Mouse (Mus musculus) neural tube, embryonic 13.5 days (tissue): ENCODE data around the gene Hpca. TPM values are rescaled to one million over a fixed set of nuclear protein-coding genes. Genes with fewer than 3 reads are reported as not detected.

Source experiments
- ATAC-seq: fragments of 200-750 bp; cut with Nextera tagmentation; 2 replicates; pipeline ENCODE4 v1.8.0; 2017; ENCODE audit warnings: low read depth, mild to moderate bottlenecking, moderate TSS enrichment, moderate library complexity
- H3K27ac ChIP-seq: fragments of 300-500 bp; sonication (generic); replicated peaks from 2 replicates; pipeline ENCODE4 v1.5.1; 2015; ENCODE audit warnings: moderate library complexity, mild to moderate bottlenecking, inconsistent platforms
- H3K27me3 ChIP-seq: fragments of 300-500 bp; sonication (generic); 2 replicates; pipeline ENCODE4 v1.6.1; 2015; ENCODE audit warnings: mild to moderate bottlenecking, inconsistent platforms
- H3K36me3 ChIP-seq: fragments of 300-500 bp; sonication (generic); 2 replicates; pipeline ENCODE4 v1.6.1; 2015; ENCODE audit warnings: mild to moderate bottlenecking, inconsistent platforms
- H3K4me1 ChIP-seq: fragments of 300-500 bp; sonication (generic); replicated peaks from 2 replicates; pipeline ENCODE4 v1.6.1; 2015; ENCODE audit warnings: inconsistent platforms
- H3K4me2 ChIP-seq: fragments of 300-500 bp; sonication (generic); 2 replicates; pipeline ENCODE4 v1.6.1; 2015; ENCODE audit warnings: inconsistent platforms, mild to moderate bottlenecking, moderate library complexity
- H3K4me3 ChIP-seq: fragments of 300-500 bp; sonication (generic); 2 replicates; pipeline ENCODE4 v1.5.1; 2015; ENCODE audit warnings: mild to moderate bottlenecking, inconsistent platforms
- H3K9ac ChIP-seq: fragments of 300-500 bp; sonication (generic); 2 replicates; pipeline ENCODE4 v1.6.1; 2015; ENCODE audit warnings: moderate library complexity, mild to moderate bottlenecking, inconsistent platforms
- H3K9me3 ChIP-seq: fragments of 300-500 bp; sonication (generic); 2 replicates; pipeline ENCODE4 v1.6.1; 2016; ENCODE audit warnings: inconsistent platforms
- WGBS: fragments of 180-500 bp; shearing (Covaris S2); methylation state at CpG from one replicate; pipeline ENCODE4 v1.1.7; 2015; 5-methylcytosine and 5-hydroxymethylcytosine counted together
- polyA plus RNA-seq: library from polyadenylated mRNA; unstranded; fragments of >200 nt; fragmentation: Nextera tagmentation; extraction: Ambion mirVana; gene quantifications from 2 replicates; pipeline ENCODE4 v1.2.1, GENCODE M21; 2015

The Hpca gene
- polyA plus RNA-seq, 1 experiment from 2014 or later, result 50.3 TPM

DNA sequence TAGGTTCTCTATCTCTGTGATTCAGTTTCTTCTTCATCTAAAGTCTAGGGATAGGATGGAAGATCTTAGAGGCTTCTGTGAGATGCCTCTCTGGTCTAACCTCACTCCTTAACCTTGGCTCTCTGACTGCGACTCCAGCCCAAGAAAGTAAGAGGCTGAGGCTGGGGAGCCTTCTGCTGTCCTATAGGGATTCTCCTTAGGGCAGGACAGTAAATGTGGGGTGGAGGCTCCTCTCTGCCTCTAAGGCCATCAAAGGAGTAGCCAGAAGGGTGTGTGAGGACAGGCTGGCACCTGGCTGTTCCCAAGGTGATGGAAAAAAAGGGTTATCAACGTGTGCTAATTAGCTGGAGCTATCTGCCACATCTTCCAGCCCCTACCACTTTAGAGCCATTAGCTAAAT, 13.8 kb upstream of the Hpca start:
- Histone ChIP-seq H3K27ac (peak overlapping the region; percentile 59; the same call in 1 of the 2 replicates), H3K9me3 (no peaks in the 10 kb centered on the region), H3K27me3 (peaks cover 5% of the 10 kb centered on the region; the same call in 1 of the 2 replicates), H3K9ac (0 out of 2 replicates have a peak overlapping the region, but pooled peaks have one; percentile 36), H3K4me1 (peaks cover 47% of the 10 kb centered on the region), H3K36me3 (peaks cover 14% of the 10 kb centered on the region; the same call in 1 of the 2 replicates), H3K4me2 (peak overlapping the region; percentile 83), H3K4me3 (0 out of 2 replicates have a peak overlapping the region, but pooled peaks have one; percentile 61)
- ATAC-seq, result no peak
- 43% methylated on average over 2 of the region's 2 CpGs for WGBS

DNA sequence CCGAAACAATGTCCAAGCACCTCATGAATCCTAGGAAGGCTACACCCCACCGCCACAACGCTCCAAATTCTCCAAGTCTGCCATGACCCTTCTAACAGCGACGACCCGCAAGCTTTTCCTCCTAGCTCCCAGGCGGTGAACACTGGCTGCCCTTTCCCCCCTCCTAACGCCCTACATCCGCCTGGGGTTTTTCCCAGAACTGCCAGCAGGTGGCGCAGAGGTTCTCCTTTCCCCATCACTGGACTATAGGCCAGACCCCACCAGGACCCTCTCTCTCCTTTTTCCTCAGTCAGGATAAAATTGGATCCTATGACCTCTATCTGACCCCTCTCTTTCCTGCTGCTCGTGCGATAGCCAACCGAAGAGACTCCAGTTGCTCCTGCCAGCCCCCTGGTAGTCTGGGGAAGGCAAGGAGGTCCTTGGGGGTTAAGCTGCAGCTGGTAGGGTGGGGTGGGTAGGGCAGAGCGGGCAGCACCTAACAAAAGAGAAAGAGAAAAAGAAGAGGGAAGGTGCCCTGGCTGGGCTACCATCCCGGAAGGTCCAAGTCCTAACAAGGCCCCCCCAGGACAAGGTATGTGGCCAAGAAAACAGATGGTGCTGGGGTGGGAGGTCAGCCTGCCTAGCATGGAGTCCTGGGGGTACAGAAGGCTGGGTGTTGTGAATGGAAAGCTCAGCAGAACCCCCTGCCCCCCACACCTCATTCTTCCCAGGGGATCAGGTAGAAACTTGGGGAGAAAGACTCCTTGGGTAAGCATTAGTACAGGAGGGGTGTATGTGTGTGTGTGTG, 13.2 kb upstream of the Hpca start:
- peaks cover 8% of the 10 kb centered on the region; the same call in 1 of the 2 replicates for H3K36me3 ChIP-seq
- ATAC-seq, result peak; percentile 36; the same call in 1 of the 2 replicates
- no peaks in the 10 kb centered on the region for H3K9me3 ChIP-seq
- peaks cover 48% of the 10 kb centered on the region for H3K4me1 ChIP-seq
- peaks cover 5% of the 10 kb centered on the region; the same call in 1 of the 2 replicates for H3K27me3 ChIP-seq
- peak overlapping the region; percentile 14; the same call in 1 of the 2 replicates for H3K27ac ChIP-seq
- 7% methylated on average over 15 of the region's 15 CpGs for whole genome bisulfite sequencing
- 0 out of 2 replicates have a peak overlapping the region, but pooled peaks have one; percentile 36 for H3K9ac ChIP-seq
- peak overlapping the region; percentile 83 for H3K4me2 ChIP-seq
- peak overlapping the region; percentile 5; the same call in 1 of the 2 replicates for H3K4me3 ChIP-seq

DNA sequence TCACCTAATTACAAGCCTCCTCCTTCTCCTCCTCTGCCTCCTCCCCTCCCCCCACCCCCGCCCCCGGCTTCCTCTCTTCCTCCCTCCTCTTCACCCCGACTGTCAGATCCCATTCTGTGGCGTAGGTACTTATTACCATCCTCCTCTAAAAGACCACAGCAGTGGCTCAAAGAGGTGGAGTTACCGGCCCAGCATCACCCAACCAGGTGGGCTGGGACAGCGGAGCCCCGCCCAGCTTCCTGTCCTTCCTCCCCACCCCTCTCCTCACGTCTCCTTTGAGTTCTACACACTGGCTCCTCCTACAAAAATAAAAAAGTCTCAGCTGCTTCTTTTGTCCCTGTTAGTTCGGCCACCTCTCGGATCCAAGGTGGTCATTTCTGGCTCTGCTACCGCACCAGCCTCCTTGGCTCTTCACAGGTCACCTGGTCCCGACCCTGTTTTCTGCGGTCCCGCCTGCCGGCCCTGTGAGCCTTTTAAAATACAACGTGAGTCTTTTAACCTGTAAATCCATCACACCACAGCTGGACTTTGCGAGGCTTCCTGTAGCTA, 9.0 kb upstream of the Hpca start:
- peaks cover 2% of the 10 kb centered on the region; the same call in 1 of the 2 replicates for H3K27me3 ChIP-seq
- peak; percentile 37; the same call in 1 of the 2 replicates for ATAC-seq
- H3K27ac ChIP-seq, result peak overlapping the region; percentile 24; the same call in 1 of the 2 replicates
- WGBS, result 4% methylated on average over 17 of the region's 17 CpGs
- peak overlapping the region; percentile 44 for H3K4me2 ChIP-seq
- peaks cover 52% of the 10 kb centered on the region for H3K4me1 ChIP-seq
- no peaks in the 10 kb centered on the region for H3K36me3 ChIP-seq
- peak overlapping the region; percentile 41; the same call in 1 of the 2 replicates for H3K9ac ChIP-seq
- no peaks in the 10 kb centered on the region for H3K9me3 ChIP-seq
- peak overlapping the region; percentile 14 for H3K4me3 ChIP-seq

DNA sequence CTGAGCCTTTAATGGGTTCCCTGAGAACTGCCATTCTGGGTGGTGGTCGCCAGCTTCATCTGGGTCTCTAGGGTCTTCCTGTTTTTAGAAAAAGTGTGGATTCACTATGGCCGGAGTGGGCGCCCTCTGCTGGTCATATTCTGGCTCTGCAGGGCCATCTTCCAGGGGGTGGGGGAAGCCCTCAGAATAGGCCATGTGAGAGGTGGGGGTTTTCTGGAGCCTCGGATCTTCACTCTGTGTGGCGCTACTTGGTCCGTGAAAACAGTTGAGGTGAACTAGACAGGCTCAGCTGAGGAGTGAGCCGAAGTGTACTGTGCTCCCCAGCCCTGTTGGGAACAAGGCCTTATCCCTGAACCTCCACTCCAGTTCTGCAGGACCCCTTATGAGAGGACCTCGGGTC, 8.3 kb upstream of the Hpca start:
- H3K27ac ChIP-seq, result peak overlapping the region; percentile 24; the same call in 1 of the 2 replicates

DNA sequence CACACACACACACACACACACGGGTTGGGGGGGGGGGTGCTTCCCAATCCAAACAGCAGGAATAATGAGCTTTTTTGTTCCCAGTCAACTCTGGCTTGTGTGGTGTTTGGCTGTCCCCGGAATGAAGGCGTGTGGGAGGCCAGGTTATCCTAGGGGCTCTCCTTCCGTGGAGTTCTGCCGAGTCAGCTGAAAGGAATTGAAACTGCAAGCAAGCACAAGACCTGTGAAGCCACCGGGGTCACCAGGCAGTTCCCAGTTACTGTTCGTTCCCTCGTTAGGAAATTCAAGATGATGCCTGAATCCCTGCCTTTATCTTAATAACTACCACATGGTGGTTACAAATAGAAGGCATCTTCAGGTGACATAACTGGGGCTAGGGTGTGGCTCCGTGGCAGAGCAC, 7.6 kb upstream of the Hpca start:
- WGBS, result 58% methylated on average over 9 of the region's 9 CpGs
- Histone ChIP-seq H3K27me3 (peaks cover 2% of the 10 kb centered on the region; the same call in 1 of the 2 replicates), H3K4me1 (peaks cover 53% of the 10 kb centered on the region), H3K36me3 (no peaks in the 10 kb centered on the region), H3K4me3 (no peak overlapping the region), H3K9ac (0 out of 2 replicates have a peak overlapping the region, but pooled peaks have one; percentile 45), H3K27ac (no peak overlapping the region), H3K4me2 (no peak overlapping the region), H3K9me3 (no peaks in the 10 kb centered on the region)
- ATAC-seq, result no peak

More for the DNA sequence above, 8.3 kb upstream of the Hpca start:
- Histone ChIP-seq H3K4me3 (peak overlapping the region; percentile 14), H3K4me2 (peak overlapping the region; percentile 44), H3K9ac (no peak overlapping the region), H3K9me3 (no peaks in the 10 kb centered on the region), H3K36me3 (no peaks in the 10 kb centered on the region), H3K27me3 (peaks cover 2% of the 10 kb centered on the region; the same call in 1 of the 2 replicates), H3K4me1 (peaks cover 53% of the 10 kb centered on the region)
- WGBS, result 5% methylated on average over 8 of the region's 8 CpGs
- peak; percentile 21; the same call in 1 of the 2 replicates for ATAC-seq

DNA sequence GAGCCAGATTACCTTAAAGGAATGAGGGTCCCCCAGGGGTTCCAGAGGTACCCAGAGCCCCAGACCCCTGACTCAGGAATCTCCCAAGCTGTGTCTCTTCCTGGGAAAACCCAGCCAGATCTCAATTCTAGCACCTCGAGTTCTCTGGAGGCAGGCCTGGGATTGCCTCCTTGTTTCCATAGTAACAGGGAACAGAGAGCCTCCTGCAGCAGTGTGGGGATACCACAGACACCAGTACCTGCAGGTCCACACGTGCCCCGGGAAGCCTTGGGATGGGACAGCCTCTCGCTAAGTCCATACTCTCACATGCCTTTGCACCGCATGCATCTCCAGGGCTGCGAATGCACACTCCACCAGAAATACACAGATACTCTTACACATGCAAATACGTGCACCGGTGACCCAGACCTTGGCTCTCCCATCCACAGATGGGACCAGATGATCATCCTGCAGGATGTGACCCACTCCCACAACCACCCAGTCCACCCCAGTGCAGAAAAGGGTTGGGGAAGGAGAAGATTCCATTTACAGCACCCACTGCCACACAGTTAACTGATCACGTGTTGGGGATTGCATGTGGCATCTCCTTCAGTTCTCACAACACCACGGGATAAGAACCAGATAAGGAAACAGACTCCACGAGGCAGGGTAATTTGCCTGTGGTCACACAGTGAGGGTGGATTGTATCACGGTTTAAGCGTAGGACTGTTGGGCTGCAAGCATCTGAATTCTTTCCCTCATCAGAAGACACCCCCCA, 6.9 kb upstream of the Hpca start:
- ATAC-seq, result no peak
- Histone ChIP-seq H3K27me3 (peaks cover 3% of the 10 kb centered on the region; the same call in 1 of the 2 replicates), H3K4me2 (no peak overlapping the region), H3K9me3 (no peaks in the 10 kb centered on the region), H3K4me3 (no peak overlapping the region), H3K4me1 (peaks cover 55% of the 10 kb centered on the region), H3K9ac (0 out of 2 replicates have a peak overlapping the region, but pooled peaks have one; percentile 45), H3K27ac (no peak overlapping the region), H3K36me3 (no peaks in the 10 kb centered on the region)
- WGBS, result 65% methylated on average over 13 of the region's 13 CpGs

DNA sequence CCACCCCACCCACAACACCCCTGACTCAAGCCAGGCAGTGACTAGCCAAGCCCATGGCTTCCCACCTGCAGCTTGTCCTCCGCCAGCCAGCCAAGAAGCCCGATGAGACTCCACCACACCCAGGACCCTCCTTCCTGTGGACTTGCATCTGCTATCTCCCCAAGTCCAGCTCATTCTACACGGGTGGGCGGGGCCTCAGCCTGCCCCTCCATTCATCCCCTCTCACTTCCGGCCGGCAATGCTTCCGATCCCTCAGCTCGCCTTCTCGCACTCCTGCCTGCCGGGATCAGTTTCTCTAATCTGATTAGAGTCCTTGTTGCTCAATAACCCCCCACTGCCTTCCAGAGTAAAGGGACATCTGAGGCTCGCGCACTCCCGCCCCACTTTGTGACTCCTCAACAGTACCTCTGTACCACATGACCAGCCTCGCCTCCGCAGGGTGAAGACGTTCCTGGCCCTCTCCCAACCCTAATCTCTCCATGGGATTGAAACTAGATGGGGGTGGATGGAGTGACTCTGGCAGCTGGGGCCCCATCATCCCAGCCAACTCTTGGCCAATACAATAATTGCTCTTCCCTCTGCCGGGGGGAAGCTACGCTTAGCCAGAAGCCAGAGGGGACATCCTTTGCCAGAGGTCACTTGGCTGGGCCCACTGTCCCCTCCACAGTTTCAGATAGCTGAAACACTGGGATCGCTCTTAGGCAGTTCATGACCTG, 4.1 kb upstream of the Hpca start:
- H3K27ac ChIP-seq, result peak overlapping the region; percentile 59
- no peak for ATAC-seq
- peak overlapping the region; percentile 45; the same call in 1 of the 2 replicates for H3K9ac ChIP-seq
- H3K4me3 ChIP-seq, result peak overlapping the region; percentile 17
- H3K4me2 ChIP-seq, result peak overlapping the region; percentile 37
- H3K4me1 ChIP-seq, result peaks cover 69% of the 10 kb centered on the region
- 21% methylated on average over 19 of the region's 19 CpGs for WGBS
- H3K27me3 ChIP-seq, result peaks cover 27% of the 10 kb centered on the region
- no peaks in the 10 kb centered on the region for H3K36me3 ChIP-seq
- no peaks in the 10 kb centered on the region for H3K9me3 ChIP-seq

DNA sequence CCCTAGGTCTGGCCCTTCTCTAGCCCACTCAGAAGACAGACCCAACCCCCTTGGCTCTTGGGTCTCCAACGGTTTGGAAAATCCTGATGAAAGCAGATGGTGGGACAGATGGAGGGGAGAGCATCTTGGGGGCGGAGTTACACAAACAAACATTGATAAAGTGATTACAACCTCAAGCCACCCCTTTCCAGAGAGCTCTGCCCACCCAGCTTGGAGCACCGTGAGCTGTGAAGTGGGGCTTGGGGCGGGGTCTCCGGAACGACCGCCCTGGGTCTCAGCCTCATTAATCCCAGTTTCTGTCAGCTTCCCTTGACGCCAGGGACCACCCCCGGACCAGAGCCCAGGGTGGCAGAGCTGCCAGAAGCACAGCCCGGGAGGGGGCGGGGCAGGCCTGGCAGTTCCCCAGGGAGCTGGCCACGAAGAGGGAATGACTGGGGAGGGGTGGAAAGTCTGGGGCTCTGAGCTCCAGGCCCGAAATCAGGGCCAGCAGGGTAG, 2.9 kb upstream of the Hpca start:
- Histone ChIP-seq H3K27me3 (peaks cover 39% of the 10 kb centered on the region), H3K9me3 (no peaks in the 10 kb centered on the region), H3K4me3 (peak overlapping the region; percentile 17; the same call in 1 of the 2 replicates), H3K9ac (peak overlapping the region; percentile 41; the same call in 1 of the 2 replicates), H3K4me1 (peaks cover 69% of the 10 kb centered on the region), H3K4me2 (peak overlapping the region; percentile 37), H3K27ac (peak overlapping the region; percentile 59; the same call in 1 of the 2 replicates), H3K36me3 (no peaks in the 10 kb centered on the region)
- 9% methylated on average over 13 of the region's 13 CpGs for whole genome bisulfite sequencing
- 0 out of 2 replicates have a peak, but pooled peaks have one; percentile 7 for ATAC-seq

DNA sequence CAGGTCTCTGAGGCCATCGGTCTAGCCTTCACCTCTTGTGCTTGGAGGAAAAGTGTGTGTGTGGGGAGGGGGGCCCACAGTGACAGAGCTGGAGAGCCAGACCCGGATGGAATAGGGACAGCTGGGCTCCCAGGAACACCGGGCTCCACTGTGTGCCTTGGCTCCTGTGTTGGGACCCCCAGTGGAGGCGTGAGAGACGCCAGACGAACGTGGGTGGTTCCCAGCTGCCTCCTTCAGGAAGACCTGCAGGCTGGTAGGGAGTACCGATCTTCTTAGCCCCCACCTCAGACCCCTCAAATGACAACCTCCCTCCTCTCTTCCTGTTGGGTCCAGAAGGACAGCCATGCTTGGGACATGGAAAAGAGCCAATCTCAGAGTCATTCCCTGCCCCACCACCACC, 883 bp upstream of the Hpca start:
- Histone ChIP-seq H3K27me3 (peaks cover 56% of the 10 kb centered on the region), H3K4me1 (peaks cover 51% of the 10 kb centered on the region), H3K4me3 (no peak overlapping the region), H3K36me3 (no peaks in the 10 kb centered on the region), H3K9me3 (no peaks in the 10 kb centered on the region), H3K4me2 (no peak overlapping the region), H3K27ac (no peak overlapping the region), H3K9ac (no peak overlapping the region)
- whole genome bisulfite sequencing, result 44% methylated on average over 8 of the region's 8 CpGs
- ATAC-seq, result no peak

DNA sequence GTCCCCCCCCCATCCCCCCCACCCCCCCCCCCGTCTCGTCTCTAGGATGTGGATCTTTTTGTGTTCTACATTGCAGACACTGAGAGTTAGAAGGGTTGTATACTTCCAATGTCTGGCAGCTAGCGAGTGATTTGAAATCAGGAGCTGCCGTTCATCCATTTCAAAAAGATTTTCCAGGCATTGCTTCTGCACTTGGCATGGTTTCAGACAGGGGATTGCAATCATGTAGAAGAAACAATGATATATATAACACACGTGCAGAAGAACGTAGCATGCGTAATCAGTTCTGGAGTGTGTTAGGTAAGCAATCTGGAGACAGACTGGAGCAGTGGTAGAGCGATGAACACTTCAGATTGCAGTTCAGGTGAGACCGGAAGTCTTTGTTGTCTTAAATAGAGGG, 271 bp upstream of the Hpca start:
- ATAC-seq, result no peak
- H3K36me3 ChIP-seq, result no peaks in the 10 kb centered on the region
- peaks cover 61% of the 10 kb centered on the region for H3K27me3 ChIP-seq
- H3K4me1 ChIP-seq, result peaks cover 51% of the 10 kb centered on the region
- H3K9ac ChIP-seq, result no peak overlapping the region
- H3K9me3 ChIP-seq, result no peaks in the 10 kb centered on the region
- H3K4me2 ChIP-seq, result peak overlapping the region; percentile 89; the same call in 1 of the 2 replicates
- no peak overlapping the region for H3K27ac ChIP-seq
- 34% methylated on average over 9 of the region's 9 CpGs for WGBS
- no peak overlapping the region for H3K4me3 ChIP-seq
